Mouse (Mus musculus): ENCODE data around the gene 4930447C04Rik. TPM values are rescaled to one million over a fixed set of nuclear protein-coding genes. Genes with fewer than 3 reads are reported as not detected.

4930447C04Rik gene
- not detected for polyA plus RNA-seq (2014; fragmentation: Illumina TruSeq; extraction: RNeasy Lipid Tissue Mini Kit (QIAGEN cat#74804); ENCODE audit: low read depth, low replicate concordance)

DNA sequence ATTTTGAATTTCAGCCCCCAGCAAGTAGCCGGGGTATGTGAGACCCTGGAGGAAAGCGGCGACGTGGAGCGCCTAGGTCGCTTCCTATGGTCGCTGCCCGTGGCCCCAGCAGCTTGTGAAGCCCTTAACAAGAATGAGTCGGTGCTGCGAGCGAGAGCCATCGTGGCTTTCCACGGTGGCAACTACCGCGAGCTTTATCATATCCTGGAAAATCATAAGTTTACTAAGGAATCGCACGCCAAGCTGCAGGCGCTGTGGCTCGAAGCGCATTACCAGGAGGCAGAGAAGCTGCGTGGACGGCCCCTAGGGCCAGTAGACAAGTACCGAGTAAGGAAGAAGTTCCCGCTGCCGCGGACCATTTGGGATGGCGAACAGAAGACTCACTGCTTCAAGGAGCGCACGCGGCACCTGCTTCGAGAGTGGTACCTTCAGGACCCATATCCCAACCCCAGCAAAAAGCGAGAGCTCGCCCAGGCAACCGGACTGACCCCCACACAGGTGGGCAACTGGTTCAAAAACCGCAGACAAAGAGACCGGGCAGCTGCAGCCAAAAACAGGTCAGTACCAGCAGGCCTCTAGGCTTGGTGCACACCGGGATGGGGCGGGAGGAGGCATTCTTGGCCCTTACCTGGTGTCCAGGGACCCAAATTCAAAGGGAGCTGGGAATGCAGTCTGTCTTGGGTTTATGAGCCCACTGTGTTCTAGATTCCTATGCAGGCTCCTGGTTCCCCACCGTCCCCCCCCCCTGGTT, at the start of gene 4930447C04Rik:
4930447C04Rik (minus strand) TSS at position 704 of the 751 bp plus-strand sequence.

DNA sequence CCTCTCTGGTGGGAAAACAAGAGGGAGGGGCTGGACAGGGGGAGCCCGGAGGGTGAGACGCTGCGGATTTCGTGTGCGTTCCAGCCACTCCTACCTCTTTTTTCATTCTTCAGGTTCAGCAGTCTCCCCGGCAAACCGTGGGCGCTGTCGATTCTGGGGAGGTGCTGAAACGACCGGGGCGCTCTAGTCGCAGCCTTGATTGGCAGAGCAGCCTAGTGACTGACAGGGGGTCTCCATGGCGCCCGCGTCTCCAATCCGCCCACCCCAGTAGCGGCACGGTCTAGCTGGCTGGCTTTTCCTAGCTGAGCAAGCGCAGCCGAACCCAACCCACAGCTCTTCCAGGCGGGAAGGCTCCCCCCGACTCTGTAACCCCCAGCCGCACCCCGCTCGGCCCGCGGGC, 958 bp downstream of the 4930447C04Rik start, which contains the start of gene Six6:
Six6 (plus strand) TSS at position 277 of the 400 bp plus-strand sequence.

Other genes starting within 250 kb of the 4930447C04Rik start
- 157 TPM for gene Ppm1a, start 183.3 kb downstream of the 4930447C04Rik start, polyA plus RNA-seq (2014; fragmentation: Illumina TruSeq; extraction: RNeasy Lipid Tissue Mini Kit (QIAGEN cat#74804); ENCODE audit: low read depth, low replicate concordance)
- gene Six6, start 882 bp downstream of the 4930447C04Rik start, polyA plus RNA-seq (2014; fragmentation: Illumina TruSeq; extraction: RNeasy Lipid Tissue Mini Kit (QIAGEN cat#74804); ENCODE audit: low read depth, low replicate concordance), result not detected
- gene Six1, start 113.1 kb upstream of the 4930447C04Rik start, polyA plus RNA-seq (2014; fragmentation: Illumina TruSeq; extraction: RNeasy Lipid Tissue Mini Kit (QIAGEN cat#74804); ENCODE audit: low read depth, low replicate concordance), result 0.16 TPM
- 4.2 TPM for gene Six4, start 172.7 kb upstream of the 4930447C04Rik start, polyA plus RNA-seq (2014; fragmentation: Illumina TruSeq; extraction: RNeasy Lipid Tissue Mini Kit (QIAGEN cat#74804); ENCODE audit: low read depth, low replicate concordance)
- 12.0 TPM for gene Mnat1, start 182.9 kb upstream of the 4930447C04Rik start, polyA plus RNA-seq (2014; fragmentation: Illumina TruSeq; extraction: RNeasy Lipid Tissue Mini Kit (QIAGEN cat#74804); ENCODE audit: low read depth, low replicate concordance)